In the genomic region with DNA sequence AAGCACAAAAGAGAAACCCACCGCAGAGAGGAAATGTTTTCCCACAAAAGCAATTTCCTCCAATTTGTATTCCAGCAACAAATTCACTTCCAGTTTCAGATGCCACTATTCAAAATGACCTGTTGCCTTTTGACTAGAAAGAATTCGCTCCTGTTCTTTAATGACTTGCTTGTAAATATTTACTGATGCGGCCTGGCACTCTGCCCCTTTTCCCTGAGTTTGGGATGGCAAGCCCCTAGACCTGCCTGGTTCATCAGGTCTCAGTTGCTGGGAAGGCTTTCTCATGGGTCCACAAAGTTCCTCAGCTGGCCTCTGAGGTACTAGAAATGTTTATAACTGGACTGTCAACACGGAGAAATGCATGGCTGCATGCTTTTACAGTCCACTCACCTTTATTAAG, we compare ENCODE assay signal across 11 mouse cellular contexts.
"Had no signal": no experiment of that assay in that cellular context is flagged by ENCODE, and none has a peak within 500 bp of the region (broad histone marks: within the 10 kb centered on the region; RNA-seq: fewer than 3 reads in every experiment).

No protein-coding gene starts in this region.

- DNase-seq: spleen, adult 18-20 months; thymus, adult 18-20 months; thymus, postnatal 14 days had no signal

- H3K4me1 ChIP-seq: liver, embryonic 15.5 days; midbrain, embryonic 10.5 days; midbrain, embryonic 15.5 days; neural tube, embryonic 12.5 days had no signal

- H3K27me3 ChIP-seq: liver, embryonic 15.5 days; midbrain, embryonic 15.5 days; neural tube, embryonic 12.5 days had no signal

- H3K9ac ChIP-seq: liver, embryonic 15.5 days; midbrain, embryonic 15.5 days; neural tube, embryonic 12.5 days had no signal

- H3K27ac ChIP-seq: limb, embryonic 10.5 days; liver, embryonic 15.5 days; midbrain, embryonic 10.5 days; midbrain, embryonic 15.5 days; neural tube, embryonic 12.5 days had no signal

- H3K4me2 ChIP-seq: liver, embryonic 11.5 days; liver, embryonic 15.5 days; midbrain, embryonic 15.5 days; neural tube, embryonic 12.5 days had no signal

- ATAC-seq: inflammation-experienced regulatory T-cells, adult 6 months; intestine, postnatal 0 days; midbrain, embryonic 15.5 days had no signal

- H3K9me3 ChIP-seq: limb, embryonic 10.5 days; liver, embryonic 15.5 days; midbrain, embryonic 10.5 days; midbrain, embryonic 15.5 days; neural tube, embryonic 12.5 days had no signal

- H3K36me3 ChIP-seq: limb, embryonic 10.5 days; liver, embryonic 15.5 days; midbrain, embryonic 10.5 days; midbrain, embryonic 15.5 days; neural tube, embryonic 12.5 days had no signal

- H3K4me3 ChIP-seq: limb, embryonic 10.5 days; liver, embryonic 15.5 days; midbrain, embryonic 10.5 days; midbrain, embryonic 15.5 days; neural tube, embryonic 12.5 days had no signal
